Mouse (Mus musculus) embryonic facial prominence, embryonic 14.5 days (tissue): ENCODE measurements at regions not wholly inside any gene's neighbourhood (a gene's known extent, or its start where the extent isn't known, plus 50 kb on each side); places are given as distances from the start of the nearest gene placed in this dataset.

Experiments used
- ATAC-seq: fragments of 200-750 bp; cut with Nextera tagmentation; 2 replicates; pipeline ENCODE4 v1.8.0; 2017; ENCODE audit warnings: low read depth, moderate number of reproducible peaks, moderate TSS enrichment
- DNase-seq: peaks from one replicate; pipeline ENCODE4 v3.0.0-alpha.2; 2015; ENCODE audit warnings: low spot score
- H3K27ac ChIP-seq: fragments of 300-500 bp; sonication (generic); replicated peaks from 2 replicates; pipeline ENCODE4 v1.5.1; 2014; ENCODE audit warnings: low read depth, mild to moderate bottlenecking, low read length, moderate library complexity
- H3K27me3 ChIP-seq: fragments of 300-500 bp; sonication (generic); replicated peaks from 2 replicates; pipeline ENCODE4 v1.6.1; 2014; ENCODE audit warnings: low read length; ENCODE audit not compliant: control insufficient read depth, insufficient read depth
- H3K36me3 ChIP-seq: fragments of 300-500 bp; sonication (generic); 2 replicates; pipeline ENCODE4 v1.6.1; 2014; ENCODE audit warnings: low read length, mixed read lengths; ENCODE audit not compliant: control insufficient read depth, insufficient read depth
- H3K4me1 ChIP-seq: fragments of 300-500 bp; sonication (generic); 2 replicates; pipeline ENCODE4 v1.6.1; 2014; ENCODE audit warnings: antibody characterized with exemption, low read length; ENCODE audit not compliant: control insufficient read depth, insufficient read depth
- H3K4me2 ChIP-seq: fragments of 300-500 bp; sonication (generic); 2 replicates; pipeline ENCODE4 v1.6.1; 2014; ENCODE audit warnings: low read depth, mild to moderate bottlenecking, low read length, moderate library complexity, mixed read lengths
- H3K4me3 ChIP-seq: fragments of 300-500 bp; sonication (generic); 2 replicates; pipeline ENCODE4 v1.5.1; 2014; ENCODE audit warnings: low read depth, mild to moderate bottlenecking, low read length
- H3K9ac ChIP-seq: fragments of 300-500 bp; sonication (generic); 2 replicates; pipeline ENCODE4 v1.6.1; 2014; ENCODE audit warnings: low read depth, mild to moderate bottlenecking, low read length, moderate library complexity, mixed read lengths
- H3K9me3 ChIP-seq: fragments of 300-500 bp; sonication (generic); 2 replicates; pipeline ENCODE4 v1.6.1; 2016; ENCODE audit warnings: low read length; ENCODE audit not compliant: control insufficient read depth
- WGBS: fragments of 180-500 bp; shearing (Covaris S2); extraction: QIAGEN DNeasy Blood & Tissue Kit; methylation state at CpG from one replicate; pipeline ENCODE4 v1.1.7; 2014; 5-methylcytosine and 5-hydroxymethylcytosine counted together

DNA sequence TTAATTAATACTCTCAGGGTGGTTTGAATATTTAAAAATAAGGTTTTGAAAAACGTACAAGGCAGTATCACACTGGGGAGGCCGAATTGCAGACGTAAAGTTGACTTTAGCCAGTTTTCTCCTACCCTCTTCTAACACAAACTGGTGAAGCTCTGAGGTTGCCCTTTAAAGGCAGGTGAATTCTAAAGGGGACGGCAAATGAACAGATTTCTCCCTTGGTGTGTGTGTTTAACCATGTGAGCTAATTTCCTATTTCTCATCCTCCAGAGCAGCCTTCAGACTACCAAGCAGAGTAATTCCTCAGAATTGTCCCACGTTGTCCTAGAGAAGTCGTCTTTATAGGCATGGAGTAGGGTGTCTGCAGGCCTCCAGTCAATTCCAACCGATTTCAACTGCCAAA, 143.1 kb upstream of the Adgrl4 start:
- Histone ChIP-seq H3K27me3 (no peaks in the 10 kb centered on the region), H3K27ac (no peak overlapping the region), H3K9ac (no peak overlapping the region), H3K9me3 (no peaks in the 10 kb centered on the region), H3K4me3 (no peak overlapping the region), H3K36me3 (no peaks in the 10 kb centered on the region), H3K4me1 (no peaks in the 10 kb centered on the region), H3K4me2 (no peak overlapping the region)
- 79% methylated on average over 7 of the region's 7 CpGs for WGBS
- ATAC-seq (no peak), DNase-seq (no peak)

DNA sequence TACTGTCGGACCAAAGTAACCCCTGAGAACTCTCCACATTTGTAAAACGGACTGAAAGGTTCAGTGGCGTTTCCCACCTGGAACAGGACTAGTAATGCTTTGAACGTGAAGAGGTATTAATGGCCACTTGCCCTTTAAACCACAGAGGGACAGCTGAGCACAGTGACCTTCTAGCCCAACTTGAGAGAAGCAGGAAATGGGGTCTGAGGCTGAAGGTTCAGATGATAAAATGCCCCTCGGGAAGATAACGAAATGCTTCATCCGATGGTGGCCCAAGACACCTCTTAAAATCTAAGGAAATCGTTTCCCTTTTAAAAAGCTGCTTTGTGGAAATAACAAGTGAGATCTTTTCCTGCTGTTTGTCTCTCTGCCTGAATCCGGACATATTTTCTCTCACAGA, 142.7 kb upstream of the Adgrl4 start:
- Histone ChIP-seq H3K27me3 (no peaks in the 10 kb centered on the region), H3K36me3 (no peaks in the 10 kb centered on the region), H3K4me1 (no peaks in the 10 kb centered on the region), H3K27ac (no peak overlapping the region), H3K9ac (no peak overlapping the region), H3K4me3 (no peak overlapping the region), H3K9me3 (no peaks in the 10 kb centered on the region), H3K4me2 (no peak overlapping the region)
- no peak for ATAC-seq
- 61% methylated on average over 9 of the region's 9 CpGs for WGBS
- no peak for DNase-seq

DNA sequence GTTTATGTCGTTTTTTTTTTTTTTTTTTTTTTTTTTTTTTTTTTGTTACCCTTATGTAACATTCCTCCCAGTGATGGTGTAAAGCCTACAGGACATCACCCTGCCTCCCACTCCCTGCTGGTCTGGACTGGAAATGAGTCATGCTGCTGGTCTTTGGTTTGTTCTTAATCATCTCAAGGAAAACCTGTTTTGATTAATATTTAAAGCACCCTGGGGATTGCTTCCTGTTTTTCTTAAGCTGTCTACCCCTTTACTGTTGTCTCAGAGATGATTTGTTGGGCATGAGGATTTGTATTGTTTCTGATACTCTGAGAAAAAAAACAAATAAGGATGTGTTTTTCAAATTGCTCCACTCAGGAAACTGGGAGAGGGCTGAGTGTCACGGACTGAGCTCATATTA, 139.4 kb upstream of the Adgrl4 start:
- Histone ChIP-seq H3K4me3 (no peak overlapping the region), H3K9me3 (no peaks in the 10 kb centered on the region), H3K9ac (no peak overlapping the region), H3K27ac (no peak overlapping the region), H3K36me3 (no peaks in the 10 kb centered on the region), H3K4me1 (no peaks in the 10 kb centered on the region), H3K4me2 (no peak overlapping the region), H3K27me3 (no peaks in the 10 kb centered on the region)
- ATAC-seq (no peak), DNase-seq (peak; percentile 16)
- 55% methylated on average over 2 of the region's 2 CpGs for whole genome bisulfite sequencing

DNA sequence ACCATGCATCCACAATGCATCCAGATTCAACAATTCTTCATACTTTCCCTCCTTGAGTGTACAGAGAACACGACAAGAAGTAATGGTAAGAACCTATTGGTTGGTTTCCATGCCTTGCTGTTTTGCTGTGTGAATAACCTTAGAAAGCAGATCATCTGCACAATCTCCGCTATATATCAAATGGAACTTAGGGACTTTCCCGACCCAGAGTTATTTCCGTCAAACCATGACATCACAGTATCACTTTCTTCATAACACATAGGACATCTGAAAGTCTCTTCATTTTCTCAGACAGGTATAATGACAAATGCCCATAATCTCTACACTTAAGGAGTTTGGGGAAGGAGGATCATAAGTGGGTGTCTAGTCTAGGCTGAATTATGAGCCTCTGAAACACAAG, 132.3 kb upstream of the Adgrl4 start:
- no peak overlapping the region for H3K4me2 ChIP-seq
- H3K9ac ChIP-seq = no peak overlapping the region
- DNase-seq (no peak), ATAC-seq (no peak)
- H3K9me3 ChIP-seq = no peaks in the 10 kb centered on the region
- H3K27me3 ChIP-seq = no peaks in the 10 kb centered on the region
- H3K27ac ChIP-seq = no peak overlapping the region
- 93% methylated on average over 4 of the region's 4 CpGs for WGBS
- no peaks in the 10 kb centered on the region for H3K36me3 ChIP-seq
- no peak overlapping the region for H3K4me3 ChIP-seq
- no peaks in the 10 kb centered on the region for H3K4me1 ChIP-seq

DNA sequence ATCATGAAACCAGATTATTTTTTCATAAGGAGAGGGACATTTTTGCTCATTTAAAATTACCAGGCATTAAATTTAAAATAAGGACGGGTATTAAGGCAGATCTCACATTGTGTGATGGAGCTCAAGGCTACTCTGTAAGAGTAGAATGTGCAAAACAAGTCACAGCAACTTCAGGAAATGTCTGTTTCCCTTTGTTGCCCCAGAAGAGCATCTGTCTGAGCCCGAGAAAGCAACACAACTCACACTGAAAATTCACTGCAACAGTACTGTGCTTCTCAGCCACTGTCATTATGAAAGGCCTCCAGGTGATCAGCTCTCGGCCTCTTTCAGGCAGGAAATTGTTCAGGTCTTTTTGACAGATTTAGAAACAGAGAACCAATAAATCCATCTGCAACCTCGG, 129.7 kb upstream of the Adgrl4 start:
- WGBS = 50% methylated on average over 4 of the region's 4 CpGs
- Histone ChIP-seq H3K4me2 (no peak overlapping the region), H3K9ac (no peak overlapping the region), H3K27ac (no peak overlapping the region), H3K9me3 (no peaks in the 10 kb centered on the region), H3K27me3 (no peaks in the 10 kb centered on the region), H3K36me3 (no peaks in the 10 kb centered on the region), H3K4me1 (no peaks in the 10 kb centered on the region), H3K4me3 (no peak overlapping the region)
- DNase-seq = peak; percentile 7
- ATAC-seq = no peak

DNA sequence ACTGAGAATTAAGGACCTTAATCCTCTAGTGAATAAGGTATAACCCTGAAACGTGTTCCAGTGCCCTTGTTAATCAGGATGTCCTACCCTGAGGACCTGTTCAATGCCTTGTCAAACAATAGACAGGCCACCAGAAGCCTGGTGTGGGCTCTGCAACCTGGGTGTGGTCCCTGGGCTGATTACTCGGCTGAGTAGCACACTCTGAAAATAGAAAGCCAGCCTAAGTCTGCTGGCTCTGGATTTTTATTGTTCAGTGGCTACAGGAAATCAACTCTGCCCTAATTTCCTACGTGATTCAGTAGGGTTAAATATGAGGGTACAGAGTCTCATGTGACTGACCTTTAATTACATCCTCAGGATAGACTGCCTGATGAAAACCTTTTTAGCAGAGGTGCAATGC, 113.9 kb upstream of the Adgrl4 start:
- DNase-seq (peak; percentile 33), ATAC-seq (no peak)
- Histone ChIP-seq H3K27me3 (no peaks in the 10 kb centered on the region), H3K36me3 (no peaks in the 10 kb centered on the region), H3K4me2 (no peak overlapping the region), H3K9ac (no peak overlapping the region), H3K4me3 (no peak overlapping the region), H3K27ac (no peak overlapping the region), H3K9me3 (no peaks in the 10 kb centered on the region), H3K4me1 (no peaks in the 10 kb centered on the region)
- 19% methylated on average over 3 of the region's 3 CpGs for WGBS

DNA sequence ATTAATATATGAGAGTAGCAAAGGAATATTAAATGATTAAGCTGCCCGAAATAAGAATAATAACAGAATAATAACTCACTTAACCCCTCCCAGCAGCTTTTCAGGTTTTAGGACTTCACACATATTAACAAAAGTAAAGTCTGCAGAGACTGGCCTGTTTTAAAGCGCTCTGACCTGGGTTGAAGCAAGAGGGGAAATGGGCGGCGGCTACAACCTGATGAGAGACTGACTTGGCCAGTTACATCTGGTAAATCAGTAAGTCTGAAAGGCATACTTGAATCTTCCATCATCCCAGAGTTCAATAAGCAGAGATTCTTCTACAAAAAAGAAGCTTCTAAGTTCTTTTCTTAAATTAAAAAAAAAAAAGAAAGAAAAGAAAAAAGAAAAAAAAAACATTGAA, 107.9 kb upstream of the Adgrl4 start:
- H3K4me3 ChIP-seq = no peak overlapping the region
- ATAC-seq (no peak), DNase-seq (no peak)
- H3K4me2 ChIP-seq = no peak overlapping the region
- no peak overlapping the region for H3K27ac ChIP-seq
- H3K36me3 ChIP-seq = no peaks in the 10 kb centered on the region
- no peaks in the 10 kb centered on the region for H3K9me3 ChIP-seq
- H3K4me1 ChIP-seq = peaks cover 36% of the 10 kb centered on the region
- H3K27me3 ChIP-seq = no peaks in the 10 kb centered on the region
- 75% methylated on average over 4 of the region's 4 CpGs for WGBS
- no peak overlapping the region for H3K9ac ChIP-seq

DNA sequence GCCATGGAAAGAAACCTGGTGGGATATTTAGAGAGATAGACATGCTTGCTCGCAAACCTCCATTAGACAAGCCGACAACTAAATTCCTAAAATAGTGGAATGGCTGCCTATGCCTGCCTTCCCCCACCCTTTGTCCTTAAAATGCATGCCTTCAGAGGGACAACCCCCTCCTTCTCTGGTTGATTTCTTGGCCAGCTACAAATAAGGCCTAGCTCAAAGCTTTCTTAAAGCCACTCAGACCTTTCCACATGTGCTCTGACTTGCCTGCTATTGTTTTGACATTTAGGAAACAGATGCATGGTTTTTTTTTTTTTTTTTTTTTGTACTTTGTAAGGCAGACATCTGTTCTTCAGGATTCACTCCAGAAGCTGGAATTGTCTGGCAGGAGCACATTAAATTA, 105.8 kb upstream of the Adgrl4 start:
- H3K36me3 ChIP-seq = no peaks in the 10 kb centered on the region
- peak; percentile 75 for DNase-seq
- WGBS = 17% methylated on average over 2 of the region's 2 CpGs

DNA sequence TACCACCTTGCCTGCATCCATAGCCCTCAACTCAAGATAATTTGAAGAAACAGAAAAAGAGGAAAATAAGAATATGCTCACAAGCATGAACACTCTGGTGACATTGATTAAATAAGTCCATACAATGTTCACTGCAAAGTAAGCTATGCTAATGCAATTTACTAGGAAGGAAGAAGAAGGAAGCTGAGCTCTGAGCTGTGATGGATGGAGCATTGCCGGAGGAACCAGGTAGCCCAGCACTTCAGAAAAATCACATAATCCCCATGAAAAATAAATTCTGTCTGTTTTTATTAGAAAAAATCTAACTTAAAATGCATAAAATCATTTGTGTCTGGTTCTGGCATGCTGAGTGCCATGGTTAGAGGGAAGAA, 105.4 kb upstream of the Adgrl4 start:
- H3K4me1 ChIP-seq = peaks cover 36% of the 10 kb centered on the region
- H3K4me3 ChIP-seq = no peak overlapping the region
- no peak overlapping the region for H3K9ac ChIP-seq
- H3K36me3 ChIP-seq = no peaks in the 10 kb centered on the region
- 0 out of 2 replicates have a peak overlapping the region, but pooled peaks have one; percentile 8 for H3K4me2 ChIP-seq
- peak overlapping the region; percentile 40 for H3K27ac ChIP-seq
- WGBS = 18% methylated on average over 1 of the region's 1 CpGs
- no peak for DNase-seq
- peak; percentile 48 for ATAC-seq
- peaks cover 5% of the 10 kb centered on the region; the same call in 1 of the 2 replicates for H3K27me3 ChIP-seq
- H3K9me3 ChIP-seq = no peaks in the 10 kb centered on the region

More for the DNA sequence above, 105.8 kb upstream of the Adgrl4 start:
- ATAC-seq = peak; percentile 82
- peaks cover 5% of the 10 kb centered on the region; the same call in 1 of the 2 replicates for H3K27me3 ChIP-seq
- H3K9me3 ChIP-seq = no peaks in the 10 kb centered on the region
- H3K4me3 ChIP-seq = no peak overlapping the region
- peak overlapping the region; percentile 40 for H3K27ac ChIP-seq
- peak overlapping the region; percentile 10; the same call in 1 of the 2 replicates for H3K4me2 ChIP-seq
- H3K9ac ChIP-seq = no peak overlapping the region
- peaks cover 36% of the 10 kb centered on the region for H3K4me1 ChIP-seq
